ENCODE assay signal across 18 mouse cellular contexts in the genomic region with DNA sequence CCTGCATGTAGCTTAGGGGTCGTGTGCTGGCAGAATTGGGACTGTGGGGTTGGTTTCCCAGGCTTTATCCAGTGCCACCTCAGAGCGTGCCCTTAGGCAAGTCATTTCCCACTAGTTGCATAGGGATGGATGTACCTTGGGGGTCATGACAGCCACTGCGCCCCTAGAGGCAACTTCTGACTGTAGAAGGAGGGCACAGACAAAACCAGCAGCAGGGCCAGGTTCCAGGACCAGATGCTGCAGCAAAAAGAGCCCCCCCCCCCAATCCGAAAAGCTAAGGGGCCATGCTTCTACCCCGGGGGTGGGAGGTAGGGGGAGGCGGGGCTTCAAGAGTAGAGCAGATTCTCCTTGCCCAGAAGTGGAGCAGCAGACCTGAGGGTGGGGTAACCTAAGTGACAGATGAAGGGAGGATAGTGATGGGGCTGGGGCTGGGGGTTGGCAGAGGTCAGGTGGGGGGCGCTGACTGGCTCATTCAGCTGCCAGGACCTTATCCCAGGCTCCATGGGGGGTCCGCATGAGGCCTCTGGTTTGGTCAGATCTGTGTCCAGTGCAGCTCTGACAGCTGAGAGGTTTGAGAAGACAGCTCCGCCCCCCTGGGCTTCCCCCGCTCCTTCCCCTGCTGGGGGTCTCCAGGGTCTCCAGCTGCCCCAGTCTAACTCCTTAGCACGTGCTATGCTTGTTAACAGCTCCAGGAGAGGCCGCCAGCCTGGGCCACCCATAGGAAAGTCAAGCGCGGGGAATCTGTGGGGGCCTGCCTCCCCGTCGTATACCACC. TPM values are rescaled to one million over a fixed set of nuclear protein-coding genes. Genes with fewer than 3 reads are reported as not detected.
DNase-seq lines count a peak whose midpoint lies in the region; ATAC-seq and TF ChIP-seq lines count a peak whose summit lies in the region.
"Had no signal": no experiment of that assay in that cellular context is flagged by ENCODE, and none has a peak within 500 bp of the region (broad histone marks: within the 10 kb centered on the region; RNA-seq: fewer than 3 reads in every experiment).

No protein-coding gene starts in this region.

- WGBS in limb, embryonic 12.5 days = 38% methylated on average over 16 of the region's 16 CpGs
- WGBS in limb, embryonic 10.5 days = 39% methylated on average over 16 of the region's 16 CpGs
- 36% methylated on average over 16 of the region's 16 CpGs for WGBS in midbrain, embryonic 13.5 days
- 31% methylated on average over 16 of the region's 16 CpGs for WGBS in midbrain, embryonic 15.5 days

- no peak overlapping the region for H3K4me2 ChIP-seq in limb, embryonic 12.5 days
- H3K4me2 ChIP-seq in midbrain, embryonic 13.5 days (replicated peaks) = no peak overlapping the region
- no peak overlapping the region for H3K4me2 ChIP-seq in midbrain, embryonic 15.5 days
- H3K4me2 ChIP-seq: heart, embryonic 15.5 days; liver, embryonic 13.5 days had no signal

- H3K27ac ChIP-seq in limb, embryonic 12.5 days = no peak overlapping the region
- no peak overlapping the region for H3K27ac ChIP-seq in limb, embryonic 10.5 days
- H3K27ac ChIP-seq in midbrain, embryonic 13.5 days = 0 out of 2 replicates have a peak overlapping the region, but pooled peaks have one; percentile 3
- no peak overlapping the region for H3K27ac ChIP-seq in midbrain, embryonic 15.5 days
- H3K27ac ChIP-seq in bone marrow macrophage, adult 2 months (ENCODE audit: insufficient read depth, low read depth, low read length) = no peak overlapping the region
- H3K27ac ChIP-seq: gastrocnemius, adult 2 months; heart, embryonic 15.5 days; liver, embryonic 13.5 days had no signal

- H3K4me3 ChIP-seq in limb, embryonic 12.5 days (replicated peaks) = no peak overlapping the region
- no peak overlapping the region for H3K4me3 ChIP-seq in limb, embryonic 10.5 days
- H3K4me3 ChIP-seq in midbrain, embryonic 13.5 days (replicated peaks) = no peak overlapping the region
- no peak overlapping the region for H3K4me3 ChIP-seq in midbrain, embryonic 15.5 days
- H3K4me3 ChIP-seq in bone marrow macrophage, adult 2 months (ENCODE audit: insufficient read depth, low read length) = no peak overlapping the region
- H3K4me3 ChIP-seq: gastrocnemius, adult 2 months; heart, embryonic 15.5 days; liver, embryonic 13.5 days; megakaryocyte, embryonic 14.5 days had no signal

- no peaks in the 10 kb centered on the region for H3K9me3 ChIP-seq in limb, embryonic 12.5 days
- H3K9me3 ChIP-seq in limb, embryonic 10.5 days (replicated peaks) = no peaks in the 10 kb centered on the region
- no peaks in the 10 kb centered on the region for H3K9me3 ChIP-seq in midbrain, embryonic 13.5 days
- no peaks in the 10 kb centered on the region for H3K9me3 ChIP-seq in midbrain, embryonic 15.5 days
- H3K9me3 ChIP-seq: heart, embryonic 15.5 days; liver, embryonic 13.5 days; megakaryocyte, embryonic 14.5 days had no signal

- DNase-seq in limb, embryonic 10.5 days (ENCODE audit: low spot score) = no peak
- DNase-seq in c-Kit-positive CD71-positive TER-119-positive erythroid progenitor cells, embryonic 14.5 days (ENCODE audit: low spot score) = no peak
- DNase-seq: cerebellum, adult 18-20 months; gastrocnemius, adult 2 months; heart, adult 18-20 months; kidney, adult 11 months; kidney, postnatal 25 days; liver, embryonic 13.5 days; right cerebral cortex, postnatal 14 days had no signal

- no peak for TF ChIP-seq POLR2A in bone marrow macrophage, adult 2 months (IDR thresholded peaks at IDR 0.05; ENCODE audit: borderline replicate concordance, low read depth, low read length)

- 0 out of 2 replicates have a peak, but pooled peaks have one; percentile 10 for TF ChIP-seq CTCF in bone marrow macrophage, adult 2 months (IDR thresholded peaks at IDR 0.05; ENCODE audit: low read depth, low read length)

- H3K9ac ChIP-seq in limb, embryonic 12.5 days (replicated peaks) = 0 out of 2 replicates have a peak overlapping the region, but pooled peaks have one; percentile 31
- no peak overlapping the region for H3K9ac ChIP-seq in midbrain, embryonic 13.5 days (replicated peaks)
- H3K9ac ChIP-seq in midbrain, embryonic 15.5 days = no peak overlapping the region
- H3K9ac ChIP-seq: heart, embryonic 15.5 days; liver, embryonic 13.5 days had no signal

- no peak for ATAC-seq in limb, embryonic 12.5 days (ENCODE audit: insufficient number of reproducible peaks, insufficient read depth, low FRiP score, low TSS enrichment, low read depth)
- no peak for ATAC-seq in midbrain, embryonic 13.5 days
- ATAC-seq in midbrain, embryonic 15.5 days (replicated peaks) = no peak
- ATAC-seq in megakaryocyte progenitor cell, adult 5-6 weeks (replicated peaks; ENCODE audit: poor library complexity) = no peak
- ATAC-seq: CD4-positive, CD25-positive, alpha-beta regulatory T cell, adult 4 months; forebrain, embryonic 14.5 days had no signal

- no peaks in the 10 kb centered on the region for H3K36me3 ChIP-seq in limb, embryonic 12.5 days
- no peaks in the 10 kb centered on the region for H3K36me3 ChIP-seq in limb, embryonic 10.5 days
- no peaks in the 10 kb centered on the region for H3K36me3 ChIP-seq in midbrain, embryonic 13.5 days
- no peaks in the 10 kb centered on the region for H3K36me3 ChIP-seq in midbrain, embryonic 15.5 days (replicated peaks)
- H3K36me3 ChIP-seq: heart, embryonic 15.5 days; liver, embryonic 13.5 days had no signal

- H3K4me1 ChIP-seq in limb, embryonic 12.5 days (replicated peaks) = peaks cover 30% of the 10 kb centered on the region
- peaks cover 56% of the 10 kb centered on the region for H3K4me1 ChIP-seq in limb, embryonic 10.5 days
- H3K4me1 ChIP-seq in midbrain, embryonic 13.5 days (replicated peaks) = peaks cover 79% of the 10 kb centered on the region
- peaks cover 54% of the 10 kb centered on the region for H3K4me1 ChIP-seq in midbrain, embryonic 15.5 days
- H3K4me1 ChIP-seq in bone marrow macrophage, adult 2 months (ENCODE audit: control insufficient read depth, insufficient read depth, low read length) = no peaks in the 10 kb centered on the region
- H3K4me1 ChIP-seq: liver, embryonic 13.5 days had no signal

- peaks cover 89% of the 10 kb centered on the region for H3K27me3 ChIP-seq in limb, embryonic 12.5 days
- H3K27me3 ChIP-seq in limb, embryonic 10.5 days (ENCODE audit: low read depth, poor library complexity, severe bottlenecking) = peaks cover 90% of the 10 kb centered on the region
- peaks cover 86% of the 10 kb centered on the region for H3K27me3 ChIP-seq in midbrain, embryonic 13.5 days
- peaks cover 42% of the 10 kb centered on the region for H3K27me3 ChIP-seq in midbrain, embryonic 15.5 days (replicated peaks)

RNA-seq across cellular contexts. Expression of a gene that starts 13.1 kb away (rescaled TPM):
- 0.28 and 0.38 TPM in 2 replicates for polyA plus RNA-seq in limb, embryonic 12.5 days (2016; fragmentation: Nextera tagmentation; extraction: Ambion mirVana)
- polyA plus RNA-seq in limb, embryonic 10.5 days (2016; fragmentation: Nextera tagmentation; extraction: Ambion mirVana) = 0.29 and 0.55 TPM in 2 replicates
- polyA plus RNA-seq in midbrain, embryonic 13.5 days (2015; fragmentation: Nextera tagmentation; extraction: Ambion mirVana) = 11.4 and 16.0 TPM in 2 replicates
- 20.5 and 23.1 TPM in 2 replicates for polyA plus RNA-seq in midbrain, embryonic 15.5 days (2015; fragmentation: Nextera tagmentation; extraction: Ambion mirVana)
- polyA plus RNA-seq in bone marrow macrophage, adult 2 months (2012; ENCODE audit: insufficient read depth, insufficient read length, missing spikeins) = not detected in 2 replicates
- not detected in 2 replicates for total RNA-seq in megakaryocyte progenitor cell, adult 5-6 weeks (2015)
- total RNA-seq in megakaryocyte progenitor cell, adult 5-6 weeks (2017) = not detected in 2 replicates
- total RNA-seq: gastrocnemius, adult 2 months had no signal
- polyA plus RNA-seq: CD4-positive, CD25-positive, alpha-beta regulatory T cell, adult 4 months had no signal
